Mouse (Mus musculus): ENCODE measurements around the gene Slx1b.

- TF ChIP-seq CTCF (IDR thresholded peaks at IDR 0.05; ENCODE audit: extremely low read depth, insufficient read depth, insufficient read length, insufficient replicate concordance), result no peak
- TF ChIP-seq POLR2A (IDR thresholded peaks at IDR 0.05; ENCODE audit: low read depth, low read length), result no peak
Observed at GRCm38 (mm10) chr7:126694441-126695051, 1.0 kb downstream of the Slx1b start.
